Mouse (Mus musculus) intestine, embryonic 14.5 days (tissue): ENCODE results near the gene Mn1. TPM values are rescaled to one million over a fixed set of nuclear protein-coding genes. Genes with fewer than 3 reads are reported as not detected.

ENCODE experiments used
- ATAC-seq: fragments of 200-750 bp; cut with Nextera tagmentation; replicated peaks from 2 replicates; pipeline ENCODE4 v1.8.0; 2017; ENCODE audit warnings: low read depth, moderate number of reproducible peaks, moderate TSS enrichment, moderate library complexity; ENCODE audit not compliant: low FRiP score, low TSS enrichment
- DNase-seq: peaks from one replicate; pipeline ENCODE4 v3.0.0-alpha.2; 2018; ENCODE audit warnings: low spot score
- H3K27ac ChIP-seq: fragments of 300-500 bp; sonication (generic); 2 replicates; pipeline ENCODE4 v1.5.1; 2014; ENCODE audit warnings: low read depth, mild to moderate bottlenecking, control low read depth
- H3K27me3 ChIP-seq: fragments of 300-500 bp; sonication (generic); replicated peaks from 2 replicates; pipeline ENCODE4 v1.6.1; 2014; ENCODE audit warnings: low read length, control low read depth; ENCODE audit not compliant: control insufficient read depth, insufficient read depth
- H3K36me3 ChIP-seq: fragments of 300-500 bp; sonication (generic); 2 replicates; pipeline ENCODE4 v1.6.1; 2014; ENCODE audit warnings: low read length, control low read depth; ENCODE audit not compliant: control insufficient read depth, insufficient read depth
- H3K4me1 ChIP-seq: fragments of 300-500 bp; sonication (generic); replicated peaks from 2 replicates; pipeline ENCODE4 v1.6.1; 2014; ENCODE audit warnings: low read length, control low read depth, mixed read lengths; ENCODE audit not compliant: control insufficient read depth, insufficient read depth
- H3K4me2 ChIP-seq: fragments of 300-500 bp; sonication (generic); 2 replicates; pipeline ENCODE4 v1.6.1; 2014; ENCODE audit warnings: low read length
- H3K4me3 ChIP-seq: fragments of 300-500 bp; sonication (generic); 2 replicates; pipeline ENCODE4 v1.5.1; 2014; ENCODE audit warnings: low read depth, low read length, control low read depth, mixed read lengths
- H3K9ac ChIP-seq: fragments of 300-500 bp; sonication (generic); 2 replicates; pipeline ENCODE4 v1.6.1; 2014; ENCODE audit warnings: mild to moderate bottlenecking, low read length
- H3K9me3 ChIP-seq: fragments of 300-500 bp; sonication (generic); 2 replicates; pipeline ENCODE4 v1.6.1; 2016; ENCODE audit warnings: low read length, control low read depth; ENCODE audit not compliant: control insufficient read depth
- WGBS: fragments of 180-500 bp; shearing (Covaris S2); extraction: QIAGEN DNeasy Blood & Tissue Kit; methylation state at CpG from one replicate; pipeline ENCODE4 v1.1.7; 2014; 5-methylcytosine and 5-hydroxymethylcytosine counted together
- polyA plus RNA-seq: library from polyadenylated mRNA; unstranded; fragments of >200 nt; fragmentation: Nextera tagmentation; extraction: Ambion mirVana; gene quantifications from 2 replicates; pipeline ENCODE4 v1.2.1, GENCODE M21; 2014

Gene Mn1
- polyA plus RNA-seq, 1 experiment from 2014 or later, result 10.9 TPM

- H3K4me2 ChIP-seq, result peak overlapping the region; percentile 86
- peak overlapping the region; percentile 84 for H3K9ac ChIP-seq
- no peak overlapping the region for H3K27ac ChIP-seq
- H3K36me3 ChIP-seq, result peaks cover 11% of the 10 kb centered on the region
- WGBS, result 2% methylated on average over 13 of the region's 13 CpGs
- no peaks in the 10 kb centered on the region for H3K9me3 ChIP-seq
- DNase-seq (no peak), ATAC-seq (no peak)
- H3K4me3 ChIP-seq, result peak overlapping the region; percentile 74
- peaks cover 13% of the 10 kb centered on the region for H3K27me3 ChIP-seq
- H3K4me1 ChIP-seq, result peaks cover 39% of the 10 kb centered on the region
Measured at GRCm38 (mm10) chr5:111416048-111416447, 1.1 kb upstream of the Mn1 start.

GRCm38 (mm10) chr5:111417378-111418131, 393 bp downstream of the Mn1 start:
- WGBS, result under 1% methylated on average over 70 of the region's 105 CpGs
- H3K27ac ChIP-seq, result peak overlapping the region; percentile 85
- H3K36me3 ChIP-seq, result peaks cover 22% of the 10 kb centered on the region
- DNase-seq (peak; percentile 83), ATAC-seq (0 out of 2 replicates have a peak, but pooled peaks have one; percentile 3)
- H3K27me3 ChIP-seq, result peaks cover 13% of the 10 kb centered on the region
- H3K4me1 ChIP-seq, result peaks cover 50% of the 10 kb centered on the region
- peak overlapping the region; percentile 74 for H3K4me3 ChIP-seq
- no peaks in the 10 kb centered on the region for H3K9me3 ChIP-seq
- H3K9ac ChIP-seq, result peak overlapping the region; percentile 84
- peak overlapping the region; percentile 86 for H3K4me2 ChIP-seq

GRCm38 (mm10) chr5:111418202-111419120, 1.3 kb downstream of the Mn1 start:
- Histone ChIP-seq H3K4me2 (peak overlapping the region; percentile 86), H3K36me3 (peaks cover 22% of the 10 kb centered on the region), H3K27me3 (peaks cover 13% of the 10 kb centered on the region), H3K9me3 (no peaks in the 10 kb centered on the region), H3K9ac (peak overlapping the region; percentile 84), H3K4me1 (peaks cover 50% of the 10 kb centered on the region), H3K4me3 (peak overlapping the region; percentile 74), H3K27ac (no peak overlapping the region)
- DNase-seq, result peak; percentile 79
- WGBS, result 8% methylated on average over 61 of the region's 63 CpGs
- ATAC-seq, result no peak

GRCm38 (mm10) chr5:111419121-111419881, 2.1 kb downstream of the Mn1 start:
- Histone ChIP-seq H3K4me3 (peak overlapping the region; percentile 74), H3K27me3 (peaks cover 13% of the 10 kb centered on the region), H3K4me1 (peaks cover 55% of the 10 kb centered on the region), H3K4me2 (peak overlapping the region; percentile 86), H3K36me3 (peaks cover 22% of the 10 kb centered on the region), H3K9ac (peak overlapping the region; percentile 84; the same call in 1 of the 2 replicates), H3K9me3 (no peaks in the 10 kb centered on the region), H3K27ac (no peak overlapping the region)
- WGBS, result 18% methylated on average over 42 of the region's 42 CpGs
- no peak for ATAC-seq
- peak; percentile 80 for DNase-seq

- Histone ChIP-seq H3K27ac (no peak overlapping the region), H3K27me3 (peaks cover 13% of the 10 kb centered on the region), H3K9me3 (no peaks in the 10 kb centered on the region), H3K4me2 (peak overlapping the region; percentile 86), H3K9ac (peak overlapping the region; percentile 37), H3K4me1 (peaks cover 56% of the 10 kb centered on the region), H3K4me3 (peak overlapping the region; percentile 74), H3K36me3 (peaks cover 22% of the 10 kb centered on the region)
- no peak for ATAC-seq
- peak; percentile 70 for DNase-seq
- 11% methylated on average over 56 of the region's 56 CpGs for WGBS
Measured at GRCm38 (mm10) chr5:111420011-111420691, 3.0 kb downstream of the Mn1 start.

GRCm38 (mm10) chr5:111420896-111421295, 3.7 kb downstream of the Mn1 start:
- no peak for DNase-seq
- WGBS, result 67% methylated on average over 22 of the region's 22 CpGs
- Histone ChIP-seq H3K36me3 (peaks cover 22% of the 10 kb centered on the region), H3K27ac (no peak overlapping the region), H3K4me3 (peak overlapping the region; percentile 74; the same call in 1 of the 2 replicates), H3K4me2 (peak overlapping the region; percentile 86), H3K9ac (no peak overlapping the region; the same call in 1 of the 2 replicates), H3K4me1 (peaks cover 59% of the 10 kb centered on the region), H3K9me3 (no peaks in the 10 kb centered on the region), H3K27me3 (peaks cover 13% of the 10 kb centered on the region)
- no peak for ATAC-seq

GRCm38 (mm10) chr5:111421424-111421823, 4.3 kb downstream of the Mn1 start:
- H3K27ac ChIP-seq, result no peak overlapping the region
- no peak overlapping the region for H3K9ac ChIP-seq
- WGBS, result 78% methylated on average over 15 of the region's 15 CpGs
- peaks cover 13% of the 10 kb centered on the region for H3K27me3 ChIP-seq
- ATAC-seq, result no peak
- peaks cover 63% of the 10 kb centered on the region for H3K4me1 ChIP-seq
- H3K4me2 ChIP-seq, result peak overlapping the region; percentile 86
- no peak for DNase-seq
- no peak overlapping the region for H3K4me3 ChIP-seq
- H3K9me3 ChIP-seq, result no peaks in the 10 kb centered on the region
- peaks cover 23% of the 10 kb centered on the region for H3K36me3 ChIP-seq
